Mouse (Mus musculus): ENCODE data around the gene Slc38a3. TPM values are rescaled to one million over a fixed set of nuclear protein-coding genes. Genes with fewer than 3 reads are reported as not detected.

Gene Slc38a3
- polyA plus RNA-seq, 1 experiment from 2014 or later = 2.5 TPM

- Histone ChIP-seq H3K4me1 (replicated peaks) (peaks cover 68% of the 10 kb centered on the region), H3K9me3 (replicated peaks) (no peaks in the 10 kb centered on the region), H3K27ac (peak overlapping the region; percentile 89), H3K9ac (peak overlapping the region; percentile 100), H3K36me3 (no peaks in the 10 kb centered on the region), H3K4me2 (peak overlapping the region; percentile 94), H3K27me3 (no peaks in the 10 kb centered on the region), H3K4me3 (peak overlapping the region; percentile 94)
- WGBS = 1% methylated on average over 33 of the region's 33 CpGs
- ATAC-seq (replicated peaks; ENCODE audit: insufficient number of reproducible peaks, insufficient read depth, low FRiP score, low read depth) = peak; percentile 45
Observed at GRCm38 (mm10) chr9:107633091-107633660, 36.2 kb downstream of the Slc38a3 start.

- 48% methylated on average over 6 of the region's 6 CpGs for whole genome bisulfite sequencing
- peak overlapping the region; percentile 94 for H3K4me2 ChIP-seq
- H3K36me3 ChIP-seq = no peaks in the 10 kb centered on the region
- H3K4me1 ChIP-seq (replicated peaks) = peaks cover 75% of the 10 kb centered on the region
- H3K4me3 ChIP-seq = peak overlapping the region; percentile 94
- no peaks in the 10 kb centered on the region for H3K27me3 ChIP-seq
- peak overlapping the region; percentile 89 for H3K27ac ChIP-seq
- peak overlapping the region; percentile 100 for H3K9ac ChIP-seq
- no peak for ATAC-seq (replicated peaks; ENCODE audit: insufficient number of reproducible peaks, insufficient read depth, low FRiP score, low read depth)
- no peaks in the 10 kb centered on the region for H3K9me3 ChIP-seq (replicated peaks)
Observed at GRCm38 (mm10) chr9:107632478-107632877, 36.9 kb downstream of the Slc38a3 start.

GRCm38 (mm10) chr9:107631861-107632260 lies 37.5 kb downstream of the Slc38a3 start:
- no peaks in the 10 kb centered on the region for H3K27me3 ChIP-seq
- H3K9me3 ChIP-seq (replicated peaks) = no peaks in the 10 kb centered on the region
- H3K4me2 ChIP-seq = peak overlapping the region; percentile 94
- peak overlapping the region; percentile 100; the same call in 1 of the 2 replicates for H3K9ac ChIP-seq
- H3K4me3 ChIP-seq = peak overlapping the region; percentile 94; the same call in 1 of the 2 replicates
- H3K4me1 ChIP-seq (replicated peaks) = peaks cover 75% of the 10 kb centered on the region
- 93% methylated on average over 8 of the region's 8 CpGs for WGBS
- H3K27ac ChIP-seq = peak overlapping the region; percentile 89
- H3K36me3 ChIP-seq = no peaks in the 10 kb centered on the region
- ATAC-seq (replicated peaks; ENCODE audit: insufficient number of reproducible peaks, insufficient read depth, low FRiP score, low read depth) = no peak

GRCm38 (mm10) chr9:107631311-107631826 lies 38.0 kb downstream of the Slc38a3 start:
- no peak overlapping the region for H3K9ac ChIP-seq
- peak overlapping the region; percentile 89 for H3K27ac ChIP-seq
- H3K27me3 ChIP-seq = no peaks in the 10 kb centered on the region
- H3K4me1 ChIP-seq (replicated peaks) = peaks cover 77% of the 10 kb centered on the region
- H3K9me3 ChIP-seq (replicated peaks) = no peaks in the 10 kb centered on the region
- WGBS = 73% methylated on average over 9 of the region's 9 CpGs
- peak overlapping the region; percentile 94; the same call in 1 of the 2 replicates for H3K4me3 ChIP-seq
- H3K36me3 ChIP-seq = no peaks in the 10 kb centered on the region
- peak overlapping the region; percentile 94 for H3K4me2 ChIP-seq
- ATAC-seq (replicated peaks; ENCODE audit: insufficient number of reproducible peaks, insufficient read depth, low FRiP score, low read depth) = no peak

GRCm38 (mm10) chr9:107630576-107630975 lies 38.8 kb downstream of the Slc38a3 start:
- Histone ChIP-seq H3K27me3 (no peaks in the 10 kb centered on the region), H3K9ac (peak overlapping the region; percentile 32; the same call in 1 of the 2 replicates), H3K4me2 (peak overlapping the region; percentile 94), H3K9me3 (replicated peaks) (no peaks in the 10 kb centered on the region), H3K4me1 (replicated peaks) (peaks cover 79% of the 10 kb centered on the region), H3K27ac (peak overlapping the region; percentile 89), H3K4me3 (0 out of 2 replicates have a peak overlapping the region, but pooled peaks have one; percentile 2), H3K36me3 (peaks cover 1% of the 10 kb centered on the region; the same call in 1 of the 2 replicates)
- no peak for ATAC-seq (replicated peaks; ENCODE audit: insufficient number of reproducible peaks, insufficient read depth, low FRiP score, low read depth)
- 24% methylated on average over 4 of the region's 4 CpGs for WGBS

GRCm38 (mm10) chr9:107629901-107630425 lies 39.4 kb downstream of the Slc38a3 start:
- peak overlapping the region; percentile 89 for H3K27ac ChIP-seq
- peak overlapping the region; percentile 94 for H3K4me2 ChIP-seq
- ATAC-seq (replicated peaks; ENCODE audit: insufficient number of reproducible peaks, insufficient read depth, low FRiP score, low read depth) = no peak
- H3K4me1 ChIP-seq (replicated peaks) = peaks cover 83% of the 10 kb centered on the region
- 0 out of 2 replicates have a peak overlapping the region, but pooled peaks have one; percentile 2 for H3K4me3 ChIP-seq
- no peaks in the 10 kb centered on the region for H3K9me3 ChIP-seq (replicated peaks)
- H3K27me3 ChIP-seq = no peaks in the 10 kb centered on the region
- peaks cover 6% of the 10 kb centered on the region; the same call in 1 of the 2 replicates for H3K36me3 ChIP-seq
- 28% methylated on average over 14 of the region's 14 CpGs for WGBS
- H3K9ac ChIP-seq = peak overlapping the region; percentile 32

- no peak for ATAC-seq (replicated peaks; ENCODE audit: insufficient number of reproducible peaks, insufficient read depth, low FRiP score, low read depth)
- Histone ChIP-seq H3K9ac (0 out of 2 replicates have a peak overlapping the region, but pooled peaks have one; percentile 13), H3K4me1 (replicated peaks) (peaks cover 89% of the 10 kb centered on the region)
Observed at GRCm38 (mm10) chr9:107629411-107629730, 40.0 kb downstream of the Slc38a3 start.

GRCm38 (mm10) chr9:107628721-107629410 lies 40.5 kb downstream of the Slc38a3 start:
- ATAC-seq (replicated peaks; ENCODE audit: insufficient number of reproducible peaks, insufficient read depth, low FRiP score, low read depth) = peak; percentile 32; the same call in 1 of the 2 replicates

More at GRCm38 (mm10) chr9:107629411-107629730, 40.0 kb downstream of the Slc38a3 start:
- Histone ChIP-seq H3K4me3 (peak overlapping the region; percentile 9; the same call in 1 of the 2 replicates), H3K27me3 (no peaks in the 10 kb centered on the region), H3K4me2 (peak overlapping the region; percentile 94), H3K9me3 (replicated peaks) (no peaks in the 10 kb centered on the region), H3K27ac (peak overlapping the region; percentile 89), H3K36me3 (peaks cover 6% of the 10 kb centered on the region; the same call in 1 of the 2 replicates)
- WGBS = 40% methylated on average over 4 of the region's 4 CpGs

GRCm38 (mm10) chr9:107627387-107628255 lies 41.7 kb downstream of the Slc38a3 start:
- no peak overlapping the region; the same call in 1 of the 2 replicates for H3K4me3 ChIP-seq
- WGBS = 32% methylated on average over 20 of the region's 20 CpGs
- no peaks in the 10 kb centered on the region for H3K27me3 ChIP-seq
- ATAC-seq (replicated peaks; ENCODE audit: insufficient number of reproducible peaks, insufficient read depth, low FRiP score, low read depth) = no peak
- H3K9ac ChIP-seq = peak overlapping the region; percentile 44
- H3K4me1 ChIP-seq (replicated peaks) = peaks cover 94% of the 10 kb centered on the region
- H3K4me2 ChIP-seq = peak overlapping the region; percentile 94
- H3K27ac ChIP-seq = peak overlapping the region; percentile 89
- H3K36me3 ChIP-seq = peaks cover 13% of the 10 kb centered on the region; the same call in 1 of the 2 replicates
- no peaks in the 10 kb centered on the region for H3K9me3 ChIP-seq (replicated peaks)

More at GRCm38 (mm10) chr9:107628721-107629410, 40.5 kb downstream of the Slc38a3 start:
- peak overlapping the region; percentile 94 for H3K4me2 ChIP-seq
- peaks cover 6% of the 10 kb centered on the region; the same call in 1 of the 2 replicates for H3K36me3 ChIP-seq
- H3K9me3 ChIP-seq (replicated peaks) = no peaks in the 10 kb centered on the region
- no peaks in the 10 kb centered on the region for H3K27me3 ChIP-seq
- peak overlapping the region; percentile 89 for H3K27ac ChIP-seq
- H3K4me3 ChIP-seq = peak overlapping the region; percentile 12
- H3K9ac ChIP-seq = peak overlapping the region; percentile 18; the same call in 1 of the 2 replicates
- WGBS = 48% methylated on average over 15 of the region's 15 CpGs
- H3K4me1 ChIP-seq (replicated peaks) = peaks cover 94% of the 10 kb centered on the region

GRCm38 (mm10) chr9:107626844-107627277 lies 42.5 kb downstream of the Slc38a3 start:
- peaks cover 19% of the 10 kb centered on the region for H3K36me3 ChIP-seq
- H3K4me2 ChIP-seq = peak overlapping the region; percentile 94
- peak overlapping the region; percentile 89 for H3K27ac ChIP-seq
- no peaks in the 10 kb centered on the region for H3K27me3 ChIP-seq
- peak; percentile 59 for ATAC-seq (replicated peaks; ENCODE audit: insufficient number of reproducible peaks, insufficient read depth, low FRiP score, low read depth)
- peak overlapping the region; percentile 13 for H3K4me3 ChIP-seq
- peak overlapping the region; percentile 44 for H3K9ac ChIP-seq
- H3K9me3 ChIP-seq (replicated peaks) = no peaks in the 10 kb centered on the region
- WGBS = 6% methylated on average over 2 of the region's 2 CpGs
- H3K4me1 ChIP-seq (replicated peaks) = peaks cover 90% of the 10 kb centered on the region

Measured in heart, embryonic 15.5 days (tissue).